Mouse (Mus musculus) embryonic fibroblast, embryonic 13.5 days (primary cell): ENCODE measurements around the gene Bpgm.

ENCODE experiments used
- CTCF ChIP-seq: IDR thresholded peaks from 2 replicates; pipeline ENCODE4 v1.5.1; 2011; ENCODE audit warnings: mild to moderate bottlenecking, control low read depth, low read length, moderate library complexity, borderline replicate concordance; ENCODE audit not compliant: insufficient read depth
- POLR2A ChIP-seq: IDR thresholded peaks from 2 replicates; pipeline ENCODE4 v1.6.1; 2011; ENCODE audit warnings: low read depth, mild to moderate bottlenecking, control low read depth, low read length, moderate library complexity

- TF ChIP-seq POLR2A (no peak), CTCF (no peak)
Observed at GRCm38 (mm10) chr6:34529992-34530391, 54.0 kb downstream of the Bpgm start.
